Mouse (Mus musculus) cerebellum, adult 2 months (tissue): ENCODE results near the gene Sgpp1.
A peak's percentile ranks its signal among the peaks of the same experiment; 100 is the strongest.

Experiments
- CTCF ChIP-seq: fragments of 200-500 bp; IDR thresholded peaks from 2 replicates; pipeline ENCODE4 v1.5.1; 2011; ENCODE audit warnings: low read depth, mild to moderate bottlenecking, control low read depth, low read length, moderate library complexity, borderline replicate concordance; ENCODE audit not compliant: insufficient read depth
- POLR2A ChIP-seq: fragments of 200-500 bp; IDR thresholded peaks from 2 replicates; pipeline ENCODE4 v1.6.1; 2011; ENCODE audit warnings: low read length, control low read depth, borderline replicate concordance; ENCODE audit not compliant: insufficient read depth

DNA sequence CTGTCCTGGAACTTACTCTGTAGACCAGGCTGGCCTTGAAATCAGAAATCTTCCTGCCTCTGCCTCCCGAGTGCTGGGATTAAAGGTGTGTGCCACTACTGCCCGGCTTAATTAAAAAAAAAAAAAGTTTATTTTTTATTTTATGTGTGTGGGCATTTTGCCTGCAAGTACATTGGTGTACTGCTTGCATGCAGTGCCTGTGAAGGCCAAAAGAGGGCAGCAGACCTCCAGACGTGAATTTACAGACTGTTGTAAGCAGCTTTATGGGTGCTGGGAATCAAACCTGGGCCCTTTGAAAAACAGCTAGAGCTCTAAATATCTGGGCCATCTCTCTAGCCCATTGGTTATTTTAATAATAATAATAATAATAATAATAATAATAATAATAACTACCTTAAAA, 36.8 kb downstream of the Sgpp1 start:
- TF ChIP-seq POLR2A: no peak
- 0 out of 2 replicates have a peak, but pooled peaks have one; percentile 4 for TF ChIP-seq CTCF
